Mouse (Mus musculus): ENCODE data around the gene Arhgef17.
A peak's percentile ranks its signal among the peaks of the same experiment; 100 is the strongest.

Gene Arhgef17

DNA sequence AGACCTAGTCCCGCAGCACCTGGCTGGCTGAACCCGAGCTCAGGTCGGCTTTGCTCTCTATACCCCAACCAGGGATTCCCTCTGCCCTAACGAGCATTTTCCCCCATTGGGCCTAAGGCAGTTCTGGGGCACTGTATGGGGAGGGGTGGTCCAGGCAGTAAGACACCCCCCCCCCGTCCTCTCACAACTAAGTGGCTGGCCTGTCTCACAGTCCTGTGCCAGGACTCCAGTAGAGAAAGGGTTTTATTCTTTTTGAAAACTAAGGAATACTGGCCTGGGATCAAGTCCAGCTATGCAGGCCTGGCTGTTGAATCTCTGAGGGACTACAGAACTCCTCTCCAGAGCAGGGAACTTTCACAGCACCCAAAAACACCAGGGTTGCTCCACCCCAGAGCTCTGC, 16.7 kb downstream of the Arhgef17 start:
- no peak for DNase-seq (ENCODE audit: low spot score)

DNA sequence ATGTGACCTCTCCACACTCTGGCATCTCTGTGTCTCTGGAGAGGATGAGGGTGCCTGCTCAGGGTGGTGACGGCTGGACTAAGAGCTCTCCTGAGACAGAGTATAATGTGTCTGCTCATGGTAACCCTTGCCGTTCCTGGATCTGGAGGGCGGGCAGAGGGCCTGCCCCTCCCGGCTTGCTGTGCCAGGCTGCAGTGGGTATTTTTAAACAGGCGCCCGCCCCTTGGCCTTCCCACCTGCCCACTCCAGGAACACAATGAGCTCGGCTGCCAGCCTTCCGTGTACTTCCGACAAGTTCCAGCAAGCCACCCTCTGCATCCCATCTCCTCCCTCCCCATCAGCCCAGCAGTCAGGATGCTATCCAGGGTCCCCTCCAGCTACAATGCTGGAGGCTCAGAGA, 20.1 kb downstream of the Arhgef17 start:
- DNase-seq (ENCODE audit: low spot score): no peak

DNA sequence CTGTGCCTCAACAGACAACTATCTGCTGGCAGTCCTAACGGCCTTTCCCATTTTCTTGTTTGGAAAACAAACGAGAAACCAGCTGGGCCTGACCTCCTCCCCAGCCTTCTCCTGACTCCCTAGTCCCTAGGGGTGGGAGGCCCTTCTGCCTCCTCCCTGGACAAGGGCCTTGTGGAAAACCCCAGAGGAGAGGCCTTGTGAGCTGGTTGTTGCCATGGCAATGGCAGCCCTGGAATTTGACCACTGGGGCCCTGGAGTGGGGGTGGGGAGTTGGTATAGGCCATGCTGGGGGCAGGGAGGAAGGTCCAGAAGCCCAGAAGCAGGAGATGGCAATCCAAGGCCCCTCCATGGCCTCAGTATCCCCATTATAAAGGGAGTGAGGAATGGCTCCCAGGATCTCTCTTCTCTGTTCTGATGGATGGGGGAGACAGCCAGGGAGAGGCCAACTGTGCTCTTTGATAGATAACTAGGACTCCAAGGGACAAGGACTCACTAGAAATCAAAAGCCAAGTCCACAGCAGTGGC, 20.6 kb downstream of the Arhgef17 start:
- peak; percentile 88 for DNase-seq (ENCODE audit: low spot score)

DNA sequence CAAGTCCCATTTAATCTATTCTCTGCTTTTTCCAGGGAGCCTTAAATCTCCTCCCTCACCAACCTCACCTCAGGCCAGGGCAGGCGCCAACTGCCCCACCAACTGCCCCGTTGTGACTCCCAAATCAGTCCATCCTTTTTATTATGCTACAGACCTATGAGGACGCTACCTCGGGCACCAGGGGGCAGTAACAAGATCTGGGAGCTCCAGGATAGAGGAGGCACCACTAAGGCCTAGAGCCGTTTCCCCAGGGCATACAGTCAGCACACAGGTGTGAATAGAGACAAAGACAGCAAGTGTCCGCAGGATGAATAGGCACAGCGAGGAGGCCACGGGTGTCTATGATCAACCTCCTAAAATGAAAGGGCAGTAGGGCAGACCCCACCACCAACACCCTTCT, 23.3 kb downstream of the Arhgef17 start:
- DNase-seq (ENCODE audit: low spot score): no peak

DNA sequence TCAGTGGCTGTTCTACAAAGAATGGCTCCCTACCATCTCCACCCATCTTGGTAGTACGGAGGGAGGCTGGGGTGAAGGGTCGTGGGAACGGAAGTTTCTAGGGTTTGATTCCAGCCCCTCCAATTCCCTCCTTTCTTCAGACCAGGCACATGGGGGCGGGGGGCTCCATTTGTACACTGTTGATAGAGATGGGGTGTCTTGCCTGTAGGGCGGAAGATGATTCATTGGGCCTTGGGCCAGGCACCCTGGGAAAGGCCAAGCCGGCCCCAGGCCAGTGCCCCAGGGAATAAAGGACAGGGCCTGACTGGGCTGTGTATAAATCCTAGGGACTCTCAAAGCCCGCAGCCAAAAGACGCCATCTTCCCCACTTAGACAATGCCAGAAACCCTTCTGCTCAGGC, 23.8 kb downstream of the Arhgef17 start:
- no peak for DNase-seq (ENCODE audit: low spot score)

DNA sequence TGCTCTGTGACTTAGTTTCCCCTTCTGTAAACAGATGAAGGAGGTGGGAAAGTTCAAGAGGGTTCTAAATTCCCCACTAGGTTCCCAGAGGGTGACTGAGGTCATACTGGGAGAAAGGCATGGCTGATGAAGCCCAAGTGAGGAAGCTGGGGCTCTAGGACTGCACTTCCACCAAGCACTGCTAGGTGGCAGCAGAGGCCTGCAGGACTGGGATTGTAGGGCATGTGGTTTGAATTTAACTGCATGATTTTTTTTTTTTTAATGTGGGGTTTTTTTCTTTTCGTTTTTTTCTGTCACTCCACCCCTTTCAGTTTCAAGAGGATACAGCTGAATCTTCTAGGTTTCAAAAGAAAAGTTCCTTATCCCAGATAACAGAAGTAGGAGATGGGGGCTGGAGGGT, 24.7 kb downstream of the Arhgef17 start:
- DNase-seq (ENCODE audit: low spot score): no peak

DNA sequence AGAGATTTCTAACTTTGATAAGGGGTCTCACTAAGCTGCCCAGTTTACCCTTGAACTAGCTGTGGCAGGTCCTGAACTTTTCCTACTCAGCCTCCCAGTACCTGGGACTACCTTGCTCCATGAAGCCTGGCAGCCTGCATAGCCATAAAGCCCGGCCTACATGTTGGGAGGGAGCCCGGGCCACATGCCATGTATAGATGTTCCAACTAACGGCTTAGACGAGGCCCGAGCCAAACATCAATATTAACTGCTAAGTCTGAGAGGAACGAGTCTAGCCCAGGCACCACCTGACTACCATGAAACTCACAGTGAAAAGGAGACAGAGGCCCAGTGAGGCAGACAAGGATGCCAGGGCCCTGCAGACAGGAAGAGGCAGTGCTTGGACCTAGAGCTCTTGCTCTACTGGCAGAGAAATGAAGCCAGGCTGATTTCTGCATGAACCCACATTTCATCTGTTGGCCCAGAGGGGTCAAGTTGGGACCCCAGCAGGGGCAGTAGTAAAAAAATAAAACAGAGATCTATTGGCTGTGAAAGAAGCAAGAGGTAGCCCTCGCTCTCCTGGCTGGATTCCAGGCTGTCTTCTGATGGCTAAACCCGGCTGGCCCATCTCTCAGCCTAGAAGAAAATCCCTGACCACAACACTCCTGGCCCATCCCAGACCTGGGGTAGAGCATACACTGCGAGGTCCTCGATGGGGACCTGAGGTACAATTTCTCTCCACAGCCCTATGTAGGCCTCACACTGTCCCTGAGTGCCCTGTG, 25.7 kb downstream of the Arhgef17 start:
- no peak for DNase-seq (ENCODE audit: low spot score)

DNA sequence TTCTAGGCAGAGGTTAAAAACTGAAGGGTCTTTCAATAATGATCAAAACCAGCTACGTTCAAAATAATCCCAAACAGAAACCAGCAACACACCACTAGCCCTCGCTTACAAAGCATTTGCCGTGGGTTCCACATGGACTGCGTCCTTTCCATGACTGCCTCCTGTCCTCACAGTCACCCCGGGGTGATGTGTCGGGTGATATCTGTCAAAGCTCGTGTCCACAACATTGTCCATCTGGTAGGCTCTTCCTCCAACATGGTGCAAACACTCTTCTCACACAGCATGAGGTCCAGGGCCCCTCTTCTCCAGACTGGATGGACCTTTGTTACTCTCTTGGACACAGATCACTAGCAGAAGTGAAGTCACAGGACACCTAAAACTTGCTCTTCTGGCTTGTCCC, 26.9 kb downstream of the Arhgef17 start:
- no peak for DNase-seq (ENCODE audit: low spot score)

DNA sequence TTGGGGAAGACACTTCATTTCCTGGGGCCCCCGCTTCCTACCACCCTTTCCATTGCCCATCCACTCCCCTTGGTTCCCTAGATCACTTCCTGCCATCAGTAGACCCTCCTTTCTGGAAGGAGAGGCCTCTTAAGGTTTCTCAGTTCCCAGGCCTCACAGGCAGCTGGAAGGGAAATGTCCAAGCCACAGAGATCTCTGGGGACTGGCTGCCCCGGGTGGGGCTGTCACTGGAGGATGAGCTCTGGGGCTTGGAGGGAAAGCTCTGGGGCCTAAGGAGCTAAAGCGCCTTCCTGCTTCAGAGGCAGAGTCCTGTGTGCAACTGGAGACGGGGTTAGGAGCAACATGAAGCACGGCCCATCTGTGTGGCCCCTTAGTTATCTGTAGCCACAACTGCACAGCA, 27.3 kb downstream of the Arhgef17 start:
- DNase-seq (ENCODE audit: low spot score): no peak

DNA sequence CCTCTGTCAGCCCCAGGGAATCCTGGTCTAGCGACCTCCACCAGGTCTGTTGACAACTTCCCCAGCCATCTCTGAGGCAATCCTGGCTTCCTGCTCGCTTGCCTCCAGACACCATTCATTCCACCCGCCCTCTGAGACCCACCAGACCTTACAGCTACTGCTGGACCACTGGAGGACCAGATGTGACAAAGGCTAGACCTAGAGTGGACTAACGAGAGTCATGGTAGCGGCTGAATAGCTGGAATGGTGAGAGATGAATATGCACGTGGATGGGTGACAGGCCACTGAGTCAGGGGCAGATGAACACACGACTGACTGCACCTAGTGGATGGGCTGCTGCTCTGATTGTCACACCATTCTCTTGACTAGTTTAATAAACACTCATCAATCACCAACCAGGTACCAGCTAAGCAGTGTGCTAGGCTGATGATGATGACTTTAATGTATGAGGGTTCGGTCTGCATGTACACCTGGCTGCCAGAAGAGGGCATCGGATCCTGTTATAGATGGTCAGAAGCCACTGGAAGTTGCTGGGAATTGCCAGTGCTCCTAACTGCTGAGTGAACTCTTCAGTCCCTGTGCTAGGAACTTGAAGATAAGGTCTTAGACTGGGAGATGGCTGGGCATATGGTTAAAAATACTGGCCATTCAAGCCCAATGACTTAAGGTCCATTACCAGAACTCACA, 29.3 kb downstream of the Arhgef17 start:
- DNase-seq (ENCODE audit: low spot score): no peak

DNA sequence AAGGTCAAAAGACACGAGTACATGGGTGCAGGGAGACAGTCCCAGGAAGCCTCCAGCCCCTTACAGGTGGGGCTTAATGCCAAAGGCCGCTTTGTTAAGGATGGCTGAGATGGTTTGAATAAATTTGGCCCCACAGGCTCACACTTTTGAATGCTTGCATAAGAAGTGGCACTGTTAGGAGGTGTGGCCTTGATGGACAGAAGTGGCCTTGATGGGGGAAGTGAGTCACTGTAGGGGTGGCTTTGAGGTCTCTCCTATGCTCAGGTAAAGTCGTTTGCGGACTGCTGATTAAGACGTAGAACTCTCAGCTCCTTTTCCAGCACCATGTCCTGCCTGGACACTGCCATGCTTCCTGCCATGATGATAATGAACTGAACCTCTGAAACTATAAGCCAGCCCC, 34.1 kb downstream of the Arhgef17 start:
- DNase-seq (ENCODE audit: low spot score): no peak

DNA sequence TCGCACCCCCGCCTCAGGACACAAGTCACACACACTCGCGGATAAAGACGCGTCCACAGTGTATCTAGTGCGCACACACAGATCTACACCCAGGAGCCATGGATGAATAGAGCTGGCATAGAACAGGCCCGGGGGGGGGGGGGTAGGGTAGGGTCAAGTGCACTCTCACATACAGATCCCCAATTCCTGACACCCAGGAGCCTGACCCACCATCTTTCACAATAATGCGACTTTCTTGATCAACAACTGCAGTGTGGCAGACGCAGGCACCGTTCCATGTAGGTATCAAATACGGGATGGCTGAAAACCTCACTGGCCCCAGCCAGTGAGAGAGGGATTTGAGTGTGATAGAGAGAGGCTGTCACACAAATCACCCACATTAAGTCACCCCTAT, 37.1 kb downstream of the Arhgef17 start:
- no peak for DNase-seq (ENCODE audit: low spot score)

DNA sequence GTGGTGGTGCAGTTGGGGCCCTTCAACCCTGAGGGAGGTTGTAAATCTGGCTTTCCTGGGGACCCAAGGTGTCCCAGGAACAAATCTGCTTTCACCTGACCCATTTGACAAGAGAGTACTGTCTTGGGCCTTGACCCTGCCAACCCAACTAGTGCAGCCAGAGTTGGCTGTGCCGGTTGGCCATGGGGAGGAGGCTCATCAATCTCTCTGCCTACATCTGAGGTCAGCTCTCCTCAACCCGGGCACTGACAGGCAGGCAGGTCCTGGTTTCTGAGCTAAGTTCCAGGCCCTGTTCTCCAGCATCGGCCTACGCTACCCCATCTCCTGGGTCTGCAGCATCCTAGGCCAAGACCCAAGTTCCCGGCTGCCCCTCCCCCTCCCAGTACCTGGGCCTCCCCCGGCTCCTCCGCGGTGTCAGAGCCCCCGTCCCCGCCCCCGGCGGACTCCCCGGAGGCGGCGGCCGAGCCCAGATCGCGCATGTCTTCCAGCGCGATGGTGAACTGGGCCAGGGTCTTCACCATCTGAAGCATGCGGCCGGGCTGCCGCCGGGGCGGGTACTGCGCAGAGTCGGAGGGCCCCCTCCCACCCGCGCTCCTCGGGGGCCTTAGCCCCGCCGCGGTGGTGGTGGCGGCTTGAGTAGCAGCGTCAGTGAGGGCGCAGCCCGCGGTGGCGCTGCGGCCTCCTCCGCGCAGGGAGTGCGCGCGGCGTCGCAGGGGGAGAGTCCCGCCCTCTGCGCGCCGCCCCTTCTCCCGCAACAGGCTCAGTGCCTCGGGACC, 37.7 kb downstream of the Arhgef17 start:
- no peak for DNase-seq (ENCODE audit: low spot score)

DNA sequence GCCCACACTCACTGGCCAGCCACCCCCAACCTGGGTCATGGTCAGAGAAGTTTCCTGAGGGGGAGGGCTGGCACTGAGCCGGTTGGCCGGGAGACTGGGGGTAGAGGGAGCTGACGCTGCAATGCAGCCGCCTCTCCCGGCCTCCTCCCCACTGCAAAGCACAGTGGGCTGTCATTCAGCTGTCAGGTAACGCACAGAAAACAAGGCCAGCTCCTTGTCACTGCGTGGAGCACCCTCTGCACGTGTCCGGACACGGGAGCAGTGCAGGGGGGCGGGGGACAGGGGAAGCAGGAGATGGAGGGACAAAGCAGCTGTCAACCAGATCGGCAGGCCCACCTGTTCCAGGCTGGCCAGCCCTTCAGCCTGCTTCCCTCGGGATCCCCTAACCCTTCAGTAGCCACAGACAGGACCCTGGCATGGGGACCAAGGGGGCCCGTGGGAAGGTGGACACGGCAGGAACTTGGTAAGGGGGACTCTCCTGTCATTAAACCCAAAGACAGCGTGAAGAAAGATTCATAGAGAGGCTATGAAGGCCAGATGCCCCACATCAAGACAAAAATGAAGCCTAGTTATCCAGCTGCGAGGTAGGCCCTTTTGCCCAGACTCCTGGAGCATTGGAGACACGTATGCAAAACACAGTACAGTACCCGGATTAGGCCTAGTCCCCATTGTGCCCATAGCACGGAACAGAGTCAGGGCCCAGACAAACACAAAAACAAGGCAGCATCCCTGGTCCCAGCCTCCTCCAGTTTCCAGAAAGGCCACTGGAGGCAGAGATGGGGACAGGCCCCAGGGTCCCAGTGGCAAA, 38.5 kb downstream of the Arhgef17 start:
- DNase-seq (ENCODE audit: low spot score): no peak

DNA sequence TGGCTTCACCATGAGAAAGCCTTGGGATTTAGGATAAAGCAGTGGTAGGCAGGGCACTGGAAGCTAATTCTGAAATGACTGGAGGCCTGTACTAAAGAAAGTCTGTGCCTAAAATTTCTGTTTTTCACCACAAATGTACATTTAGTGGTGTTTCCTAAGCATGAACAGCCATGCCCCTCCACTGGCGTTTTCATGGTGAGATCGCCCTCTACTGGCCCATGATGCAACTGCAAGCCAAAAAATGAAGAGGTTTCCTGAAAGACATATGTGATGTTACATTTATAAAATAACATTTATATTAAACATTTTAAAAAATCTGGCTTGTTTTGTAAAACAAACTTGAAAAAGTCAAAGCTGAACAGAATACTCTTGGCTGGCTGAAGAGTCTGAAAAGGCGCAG, 45.4 kb downstream of the Arhgef17 start:
- DNase-seq (ENCODE audit: low spot score): no peak

DNA sequence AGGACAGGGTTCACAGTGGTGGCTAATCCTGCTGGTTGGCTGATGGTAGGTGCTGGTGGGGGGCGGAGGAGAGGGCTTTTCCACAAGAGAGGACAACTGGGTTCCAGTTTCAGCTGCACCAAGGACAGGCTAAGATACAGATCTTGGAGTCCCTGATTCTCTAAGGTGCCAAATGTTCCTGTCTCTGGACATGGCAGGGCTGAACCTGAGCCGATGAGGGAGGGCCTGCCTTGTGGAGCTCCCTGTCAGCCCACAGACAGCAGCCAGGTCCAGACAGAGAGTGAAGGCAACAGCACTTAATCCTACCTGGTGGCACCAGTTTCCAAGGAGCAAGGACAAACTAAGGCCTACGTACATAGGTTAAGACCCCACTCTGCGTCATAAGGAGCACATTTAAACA, 47.4 kb downstream of the Arhgef17 start:
- no peak for DNase-seq (ENCODE audit: low spot score)

DNA sequence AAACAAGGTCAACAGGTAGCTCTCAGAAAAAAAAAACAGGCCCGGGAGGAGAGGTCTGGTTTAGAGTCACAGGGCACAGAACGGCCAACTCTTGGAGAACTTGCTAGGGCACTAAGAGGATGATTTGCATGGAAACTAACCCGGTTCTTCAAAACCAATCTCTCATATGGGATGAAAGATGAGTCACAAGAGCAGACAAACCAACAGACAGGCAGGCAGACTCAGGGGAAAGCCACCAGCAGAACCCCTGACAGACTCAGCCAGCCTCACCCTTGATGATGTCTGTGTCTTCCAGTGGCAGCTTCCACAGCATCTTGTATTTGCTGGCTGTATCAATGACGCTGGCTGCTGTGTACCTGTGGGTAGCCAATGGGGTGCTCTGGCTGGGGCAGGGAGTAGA, 50.0 kb downstream of the Arhgef17 start:
- DNase-seq (ENCODE audit: low spot score): no peak

DNA sequence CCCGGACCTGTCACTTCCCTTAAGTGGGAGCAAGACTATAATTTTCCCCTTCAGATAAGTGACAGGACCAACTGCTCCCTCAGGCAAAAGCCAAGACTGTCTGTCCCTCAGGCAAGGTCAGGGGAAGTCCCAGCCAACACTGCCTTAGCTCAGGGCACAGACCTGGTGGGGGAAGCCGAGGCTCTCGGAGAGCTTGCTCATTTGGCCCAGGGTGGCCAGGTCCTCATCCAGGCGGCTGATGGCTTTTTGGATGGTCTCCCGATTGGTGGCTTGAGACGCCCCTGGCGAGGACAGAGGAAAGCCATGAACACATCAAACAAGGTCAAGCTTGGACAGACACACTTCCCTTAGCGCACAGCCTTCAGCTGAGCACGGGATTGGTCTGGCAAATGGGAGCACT, 50.4 kb downstream of the Arhgef17 start:
- no peak for DNase-seq (ENCODE audit: low spot score)

DNA sequence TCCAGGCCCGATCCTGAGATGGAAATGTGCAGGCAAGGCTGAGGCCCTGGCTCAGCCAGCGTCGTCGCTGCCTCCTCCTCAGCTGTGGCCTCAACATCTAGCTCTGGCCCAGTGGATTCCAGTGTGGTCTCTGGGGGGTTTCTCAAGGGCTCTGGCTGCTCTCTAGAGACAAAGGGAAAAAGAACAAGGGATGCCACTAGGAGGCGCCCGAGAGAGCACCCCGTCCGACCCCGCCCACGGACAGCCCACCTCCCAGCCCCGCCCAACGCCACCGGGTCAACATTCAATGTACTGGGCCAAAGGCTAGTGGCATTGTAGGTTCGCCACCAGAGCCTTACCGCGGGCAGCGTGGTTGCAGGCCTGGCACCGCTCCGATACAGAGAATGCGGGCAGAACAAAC, 52.3 kb downstream of the Arhgef17 start:
- DNase-seq (ENCODE audit: low spot score): no peak

DNA sequence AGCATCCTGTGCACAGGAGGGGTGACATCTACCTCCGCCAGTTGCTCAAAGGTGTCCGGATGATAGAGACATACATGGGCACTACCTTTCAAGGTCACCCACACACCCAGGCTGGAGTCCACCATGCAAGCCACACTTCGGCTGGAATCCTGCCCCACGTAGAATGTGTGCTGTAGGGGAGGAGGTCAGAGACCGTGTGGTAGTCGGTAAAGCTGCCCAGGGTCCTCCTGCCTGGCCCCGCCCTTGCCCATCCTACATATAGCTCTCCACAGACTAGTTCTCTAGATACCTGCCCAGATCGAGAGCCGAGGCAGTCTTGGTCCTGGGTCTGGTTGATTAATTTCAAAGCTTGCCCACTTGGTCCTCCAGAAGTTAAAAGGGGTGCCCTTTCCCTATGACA, 55.1 kb downstream of the Arhgef17 start:
- DNase-seq (ENCODE audit: low spot score): no peak

DNA sequence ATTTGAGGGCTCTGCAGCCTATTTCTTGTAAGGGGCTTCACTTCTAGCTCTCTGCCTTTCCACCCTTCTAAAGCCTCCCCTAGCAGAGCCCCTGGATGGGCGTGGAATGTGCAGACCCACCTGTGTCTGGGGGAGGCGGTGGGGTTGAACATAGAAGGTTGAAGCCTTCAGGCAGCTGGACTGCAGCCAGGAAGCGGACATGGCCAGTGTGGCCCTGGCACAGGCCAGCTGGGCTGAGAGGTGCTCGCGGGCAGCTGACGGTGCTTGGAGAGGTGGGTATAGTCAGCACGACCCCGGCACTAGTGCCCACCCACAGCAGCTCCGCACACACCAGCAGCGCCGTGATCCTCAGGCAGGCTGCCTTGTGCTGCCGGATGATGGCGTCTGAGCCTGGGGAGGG, 55.6 kb downstream of the Arhgef17 start:
- DNase-seq (ENCODE audit: low spot score): no peak

DNA sequence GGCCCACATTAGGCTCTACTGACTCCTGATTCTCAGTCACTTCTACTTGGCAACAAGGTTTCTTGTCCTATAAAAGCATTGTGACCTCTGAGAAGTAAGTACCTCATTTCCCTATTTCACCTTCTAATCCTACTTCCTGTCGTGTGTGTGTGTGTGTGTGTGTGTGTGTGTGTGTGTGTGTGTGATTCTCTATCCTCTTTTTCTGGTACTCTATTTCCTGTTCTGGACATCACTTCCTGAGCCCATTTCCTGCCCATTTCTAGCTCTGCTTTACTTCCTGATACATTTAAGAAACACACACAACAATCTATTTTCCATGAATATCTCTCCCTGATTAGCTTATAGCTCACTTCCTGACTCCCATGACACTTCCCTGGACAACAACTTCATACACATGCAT, 56.1 kb downstream of the Arhgef17 start:
- no peak for DNase-seq (ENCODE audit: low spot score)
